Mouse (Mus musculus) ES-E14 (cell line): ENCODE results near the gene Mycbpap. TPM values are rescaled to one million over a fixed set of nuclear protein-coding genes. Genes with fewer than 3 reads are reported as not detected.

ENCODE experiments used
- DNase-seq: peaks from one replicate; pipeline ENCODE4 v3.0.0-alpha.2; 2013; ENCODE audit warnings: low read depth, low spot score
- H3K27ac ChIP-seq: 2 replicates; pipeline ENCODE4 v1.5.1; 2012; ENCODE audit warnings: low read depth, mild to moderate bottlenecking, low read length, moderate library complexity, mixed read lengths; ENCODE audit not compliant: poor library complexity, insufficient read depth, severe bottlenecking
- H3K36me3 ChIP-seq: 2 replicates; pipeline ENCODE4 v1.6.1; 2012; ENCODE audit warnings: mild to moderate bottlenecking, low read length, moderate library complexity, mixed read lengths; ENCODE audit not compliant: control insufficient read depth, poor library complexity, insufficient read depth, severe bottlenecking
- H3K4me1 ChIP-seq, 2 experiments: fragments of 150-350 bp in 1 of 2; sonication (generic) in 1 of 2; 2 replicates each; pipeline ENCODE4 v1.6.1; 2012; ENCODE audit warnings: low read length in 2 of 2, mild to moderate bottlenecking in 1 of 2, mixed read lengths in 1 of 2; ENCODE audit not compliant: control insufficient read depth in 2 of 2, insufficient read depth in 2 of 2, poor library complexity in 1 of 2
- H3K4me3 ChIP-seq, 2 experiments: fragments of 150-350 bp in 1 of 2; sonication (generic) in 1 of 2; 2 replicates each; pipeline ENCODE4 v1.5.1; 2012; ENCODE audit warnings: low read length in 2 of 2, low read depth in 1 of 2, mild to moderate bottlenecking in 1 of 2, mixed read lengths in 1 of 2; ENCODE audit not compliant: insufficient read depth in 1 of 2, poor library complexity in 1 of 2, severe bottlenecking in 1 of 2
- H3K9ac ChIP-seq: 2 replicates; pipeline ENCODE4 v1.6.1; 2012; ENCODE audit warnings: low read depth, mild to moderate bottlenecking, low read length, mixed read lengths; ENCODE audit not compliant: poor library complexity, insufficient read depth, severe bottlenecking
- H3K9me3 ChIP-seq: fragments of 150-350 bp; sonication (generic); 2 replicates; pipeline ENCODE4 v1.6.1; 2012; ENCODE audit warnings: low read depth, mild to moderate bottlenecking, low read length; ENCODE audit not compliant: control insufficient read depth, insufficient read depth
- CHD2 ChIP-seq: IDR thresholded peaks from 2 replicates; pipeline ENCODE4 v1.6.1; 2014; ENCODE audit warnings: mild to moderate bottlenecking, low read depth, low read length, inconsistent platforms
- HCFC1 ChIP-seq: IDR thresholded peaks from 2 replicates; pipeline ENCODE4 v1.6.1; 2012; ENCODE audit warnings: low read length, inconsistent platforms, borderline replicate concordance; ENCODE audit not compliant: insufficient read depth
- MAFK ChIP-seq: IDR thresholded peaks from 2 replicates; pipeline ENCODE4 v1.6.1; 2014; ENCODE audit warnings: mild to moderate bottlenecking, low read depth, low read length, inconsistent platforms; ENCODE audit not compliant: insufficient read depth
- ZC3H11A ChIP-seq: IDR thresholded peaks from 2 replicates; pipeline ENCODE4 v1.6.1; 2012; ENCODE audit warnings: low read depth, mild to moderate bottlenecking, inconsistent platforms, low read length, borderline replicate concordance
- ZNF384 ChIP-seq: IDR thresholded peaks from 2 replicates; pipeline ENCODE4 v1.6.1; 2012; ENCODE audit warnings: low read depth, low read length, inconsistent platforms
- in situ Hi-C, 2 experiments: fragments of 600-800 bp; cut with MboI; formaldehyde crosslinking; loops; one replicate each; pipeline ENCODE4 v1.15.1; 2025; ENCODE audit warnings: low sequenced_read_pairs in 2 of 2, inconsistent platforms in 1 of 2; ENCODE audit not compliant: unreplicated experiment in 2 of 2
- total RNA-seq: library from RNA; depleted of rRNA; stranded (reverse); fragments of 300-350 nt; gene quantifications from 2 replicates; pipeline ENCODE4 v1.2.3, GENCODE M21; 2012

Mycbpap gene
- total RNA-seq, 1 experiment, result 0.45 TPM

- Histone ChIP-seq H3K4me1 (peaks cover 0 to 17% of the 10 kb centered on the region in 2 experiments; a peak in 3 of 4 replicates), H3K4me3 (0 out of 4 replicates have a peak overlapping the region, but pooled peaks of 1 of the 2 experiments have one; percentile 88), H3K27ac (no peak overlapping the region), H3K9ac (no peak overlapping the region), H3K9me3 (no peaks in the 10 kb centered on the region), H3K36me3 (no peaks in the 10 kb centered on the region)
- TF ChIP-seq CHD2 (no peak), ZNF384 (no peak), HCFC1 (no peak), MAFK (no peak), ZC3H11A (no peak)
- DNase-seq, result no peak
- in situ Hi-C loops, result no loop called here
Measured at GRCm38 (mm10) chr11:94471740-94472584, 49.6 kb downstream of the Mycbpap start.

- no peaks in the 10 kb centered on the region for H3K36me3 ChIP-seq
- H3K4me1 ChIP-seq, result peaks cover 0 to 15% of the 10 kb centered on the region in 2 experiments; a peak in 3 of 4 replicates
- no peaks in the 10 kb centered on the region for H3K9me3 ChIP-seq
- TF ChIP-seq CHD2 (no peak), MAFK (no peak)
- no peak overlapping the region for H3K9ac ChIP-seq
- H3K4me3 ChIP-seq, result no peak overlapping the region
- DNase-seq, result no peak
- in situ Hi-C loops, result no loop called here
- no peak overlapping the region for H3K27ac ChIP-seq
Measured at GRCm38 (mm10) chr11:94470391-94470790, 51.2 kb downstream of the Mycbpap start.

- no peaks in the 10 kb centered on the region for H3K36me3 ChIP-seq
- H3K27ac ChIP-seq, result no peak overlapping the region; the same call in 1 of the 2 replicates
- H3K4me1 ChIP-seq, result peaks cover 0 to 15% of the 10 kb centered on the region in 2 experiments; a peak in 2 of 4 replicates
- TF ChIP-seq ZC3H11A, result no peak
- no peak for TF ChIP-seq MAFK
- no peak for TF ChIP-seq CHD2
- TF ChIP-seq ZNF384, result no peak
- TF ChIP-seq HCFC1, result no peak
- no peak overlapping the region for H3K9ac ChIP-seq
- no peaks in the 10 kb centered on the region for H3K9me3 ChIP-seq
- no peak for DNase-seq
- no peak overlapping the region for H3K4me3 ChIP-seq
- in situ Hi-C loops, result no loop called here
Measured at GRCm38 (mm10) chr11:94469136-94470064, 52.1 kb downstream of the Mycbpap start.

GRCm38 (mm10) chr11:94468582-94469064 is 52.9 kb downstream of the Mycbpap start:
- Histone ChIP-seq H3K9me3 (no peaks in the 10 kb centered on the region), H3K9ac (no peak overlapping the region), H3K4me3 (no peak overlapping the region), H3K36me3 (no peaks in the 10 kb centered on the region), H3K4me1 (peaks cover 0 to 15% of the 10 kb centered on the region in 2 experiments; a peak in 2 of 4 replicates), H3K27ac (no peak overlapping the region)
- TF ChIP-seq HCFC1, result no peak
- no peak for TF ChIP-seq ZC3H11A
- TF ChIP-seq MAFK, result no peak
- no peak for TF ChIP-seq CHD2
- no peak for TF ChIP-seq ZNF384
- in situ Hi-C loops, result no loop called here
- peak; percentile 46 for DNase-seq
